Mouse (Mus musculus) hindbrain, embryonic 13.5 days (tissue): ENCODE measurements around the gene Gfer. TPM values are rescaled to one million over a fixed set of nuclear protein-coding genes. Genes with fewer than 3 reads are reported as not detected.

Experiments used
- ATAC-seq: fragments of 200-750 bp; cut with Nextera tagmentation; 2 replicates; pipeline ENCODE4 v1.8.0; 2017; ENCODE audit warnings: moderate TSS enrichment; ENCODE audit not compliant: low FRiP score
- H3K27ac ChIP-seq: fragments of 300-500 bp; sonication (generic); 2 replicates; pipeline ENCODE4 v1.5.1; 2015; ENCODE audit warnings: inconsistent platforms, mild to moderate bottlenecking, moderate library complexity
- H3K27me3 ChIP-seq: fragments of 300-500 bp; sonication (generic); 2 replicates; pipeline ENCODE4 v1.6.1; 2015; ENCODE audit warnings: mild to moderate bottlenecking, inconsistent platforms
- H3K36me3 ChIP-seq: fragments of 300-500 bp; sonication (generic); 2 replicates; pipeline ENCODE4 v1.6.1; 2015; ENCODE audit warnings: mild to moderate bottlenecking, inconsistent platforms
- H3K4me1 ChIP-seq: fragments of 300-500 bp; sonication (generic); replicated peaks from 2 replicates; pipeline ENCODE4 v1.6.1; 2015; ENCODE audit warnings: inconsistent platforms
- H3K4me2 ChIP-seq: fragments of 300-500 bp; sonication (generic); 2 replicates; pipeline ENCODE4 v1.6.1; 2015; ENCODE audit warnings: inconsistent platforms, mild to moderate bottlenecking, moderate library complexity
- H3K4me3 ChIP-seq: fragments of 300-500 bp; sonication (generic); 2 replicates; pipeline ENCODE4 v1.5.1; 2015; ENCODE audit warnings: mild to moderate bottlenecking, inconsistent platforms
- H3K9ac ChIP-seq: fragments of 300-500 bp; sonication (generic); 2 replicates; pipeline ENCODE4 v1.6.1; 2015; ENCODE audit warnings: mild to moderate bottlenecking, inconsistent platforms
- H3K9me3 ChIP-seq: fragments of 300-500 bp; sonication (generic); 2 replicates; pipeline ENCODE4 v1.6.1; 2016; ENCODE audit warnings: inconsistent platforms
- WGBS: fragments of 180-500 bp; shearing (Covaris S2); methylation state at CpG from one replicate; pipeline ENCODE4 v1.1.7; 2015; 5-methylcytosine and 5-hydroxymethylcytosine counted together
- polyA plus RNA-seq: library from polyadenylated mRNA; unstranded; fragments of >200 nt; fragmentation: Nextera tagmentation; extraction: Ambion mirVana; gene quantifications from 2 replicates; pipeline ENCODE4 v1.2.1, GENCODE M21; 2015

Gfer gene
- 38.7 and 38.9 TPM in 2 replicates for polyA plus RNA-seq

DNA sequence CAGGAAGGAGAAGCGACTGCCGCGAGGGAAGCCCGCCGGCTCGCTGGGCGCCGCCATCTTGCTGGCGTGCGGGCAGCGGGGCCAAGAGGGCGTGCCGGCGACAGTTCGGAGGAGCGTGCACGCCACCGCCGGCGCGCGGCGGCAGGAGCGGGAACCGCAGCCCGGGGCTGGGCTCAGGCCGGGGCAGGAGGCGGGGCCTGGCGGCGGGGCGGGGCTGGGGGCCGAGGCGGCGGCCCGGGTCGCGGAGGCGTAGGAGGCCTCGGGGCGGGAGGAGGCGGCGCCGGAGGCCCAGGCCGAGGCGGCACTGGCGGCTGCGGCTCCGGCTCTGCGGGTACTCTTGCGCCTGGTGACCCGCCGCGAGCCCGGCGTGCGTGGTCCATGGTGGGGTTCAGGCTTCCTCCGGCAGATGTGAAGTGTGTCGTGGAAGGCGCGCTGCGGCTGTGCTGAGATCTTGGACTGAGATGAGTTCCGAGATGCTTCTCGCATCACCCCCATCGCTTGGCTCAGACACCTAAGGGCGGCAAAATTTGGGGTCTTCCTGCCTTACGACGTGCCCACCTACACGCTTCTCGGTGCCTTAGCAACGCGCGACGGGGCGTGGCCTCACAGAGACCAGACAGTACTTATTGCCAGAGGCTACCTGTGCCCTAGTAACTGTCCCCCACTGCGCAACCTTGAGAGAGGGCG lies at the start of gene Gfer, which contains the start of gene Noxo1:
Gene Gfer, minus strand, starts transcription at position 146 of the 687 bp plus-strand sequence.
Gene Noxo1, plus strand, starts transcription at position 224 of the 687 bp plus-strand sequence.
- Histone ChIP-seq H3K36me3 (peaks cover 37% of the 10 kb centered on the region), H3K4me1 (peaks cover 37% of the 10 kb centered on the region), H3K27ac (peak within 1 kb of the TSS; percentile 90), H3K9ac (peak within 1 kb of the TSS; percentile 88), H3K9me3 (no peaks in the 10 kb centered on the region), H3K4me3 (peak within 1 kb of the TSS; percentile 78), H3K27me3 (peaks cover 11% of the 10 kb centered on the region; the same call in 1 of the 2 replicates), H3K4me2 (peak within 1 kb of the TSS; percentile 78)
- peak; percentile 87 for ATAC-seq
- WGBS: under 1% methylated on average over 69 of the region's 76 CpGs

DNA sequence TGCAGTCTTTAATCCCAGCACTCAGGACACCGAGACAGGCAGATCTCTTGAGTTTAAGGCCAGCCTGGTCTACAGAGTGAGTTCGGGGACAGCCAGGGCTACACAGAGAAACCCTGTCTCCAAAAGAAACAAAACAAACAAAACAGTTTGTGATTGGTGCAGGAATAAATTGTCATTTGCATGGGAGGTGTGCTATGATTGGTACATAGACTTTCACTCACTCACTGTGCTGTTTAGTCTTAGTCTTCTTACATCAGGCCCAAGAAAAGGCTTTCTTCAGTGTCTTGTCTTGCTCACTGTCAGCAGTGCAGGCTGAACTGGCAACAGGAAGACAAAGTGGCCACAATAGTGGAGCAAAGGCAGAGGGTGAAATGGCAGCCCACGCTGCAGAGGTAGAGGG lies 48.4 kb upstream of the Gfer start:
- Histone ChIP-seq H3K4me1 (no peaks in the 10 kb centered on the region), H3K9ac (0 out of 2 replicates have a peak overlapping the region, but pooled peaks have one; percentile 29), H3K27me3 (peaks cover 24% of the 10 kb centered on the region; the same call in 1 of the 2 replicates), H3K36me3 (peaks cover 21% of the 10 kb centered on the region), H3K4me3 (no peak overlapping the region), H3K4me2 (no peak overlapping the region), H3K27ac (no peak overlapping the region), H3K9me3 (no peaks in the 10 kb centered on the region)
- 68% methylated on average over 3 of the region's 3 CpGs for WGBS
- ATAC-seq: no peak

GRCm38 (mm10) chr17:24743896-24744295 lies 47.9 kb upstream of the Gfer start:
- WGBS: 81% methylated on average over 5 of the region's 5 CpGs
- Histone ChIP-seq H3K9ac (no peak overlapping the region), H3K27me3 (peaks cover 19% of the 10 kb centered on the region; the same call in 1 of the 2 replicates), H3K4me2 (no peak overlapping the region), H3K4me1 (no peaks in the 10 kb centered on the region), H3K27ac (no peak overlapping the region), H3K9me3 (no peaks in the 10 kb centered on the region), H3K36me3 (peaks cover 21% of the 10 kb centered on the region), H3K4me3 (no peak overlapping the region)
- ATAC-seq: no peak

- no peaks in the 10 kb centered on the region for H3K9me3 ChIP-seq
- H3K27me3 ChIP-seq: peaks cover 11% of the 10 kb centered on the region; the same call in 1 of the 2 replicates
- peaks cover 10% of the 10 kb centered on the region for H3K4me1 ChIP-seq
- no peak overlapping the region for H3K4me3 ChIP-seq
- 83% methylated on average over 8 of the region's 8 CpGs for WGBS
- no peak for ATAC-seq
- H3K27ac ChIP-seq: no peak overlapping the region
- H3K36me3 ChIP-seq: peaks cover 21% of the 10 kb centered on the region
- H3K9ac ChIP-seq: 0 out of 2 replicates have a peak overlapping the region, but pooled peaks have one; percentile 55
- no peak overlapping the region for H3K4me2 ChIP-seq
Measured at GRCm38 (mm10) chr17:24742307-24742706, 46.4 kb upstream of the Gfer start.

DNA sequence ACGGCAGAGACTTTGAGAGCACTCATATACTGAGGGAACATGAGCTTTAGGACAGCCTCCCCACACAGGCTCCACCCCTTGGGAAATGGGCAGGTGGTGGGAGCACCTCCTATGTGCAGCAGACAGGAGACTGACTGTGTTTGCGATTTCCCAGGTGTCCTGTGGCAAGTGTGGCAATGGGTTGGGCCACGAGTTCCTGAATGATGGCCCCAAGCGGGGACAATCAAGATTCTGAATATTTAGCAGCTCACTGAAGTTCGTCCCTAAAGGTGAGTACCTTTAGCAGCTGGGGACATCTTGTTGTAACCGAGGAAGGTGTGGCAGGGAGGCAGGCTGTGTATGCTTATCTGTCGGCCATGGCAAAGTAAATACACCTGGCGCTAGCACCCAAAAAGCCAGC lies 44.0 kb upstream of the Gfer start:
- peaks cover 21% of the 10 kb centered on the region for H3K36me3 ChIP-seq
- no peak overlapping the region for H3K4me3 ChIP-seq
- no peaks in the 10 kb centered on the region for H3K27me3 ChIP-seq
- peaks cover 27% of the 10 kb centered on the region for H3K4me1 ChIP-seq
- H3K9ac ChIP-seq: no peak overlapping the region
- H3K9me3 ChIP-seq: no peaks in the 10 kb centered on the region
- no peak overlapping the region for H3K4me2 ChIP-seq
- no peak for ATAC-seq
- 85% methylated on average over 8 of the region's 8 CpGs for WGBS
- no peak overlapping the region for H3K27ac ChIP-seq

DNA sequence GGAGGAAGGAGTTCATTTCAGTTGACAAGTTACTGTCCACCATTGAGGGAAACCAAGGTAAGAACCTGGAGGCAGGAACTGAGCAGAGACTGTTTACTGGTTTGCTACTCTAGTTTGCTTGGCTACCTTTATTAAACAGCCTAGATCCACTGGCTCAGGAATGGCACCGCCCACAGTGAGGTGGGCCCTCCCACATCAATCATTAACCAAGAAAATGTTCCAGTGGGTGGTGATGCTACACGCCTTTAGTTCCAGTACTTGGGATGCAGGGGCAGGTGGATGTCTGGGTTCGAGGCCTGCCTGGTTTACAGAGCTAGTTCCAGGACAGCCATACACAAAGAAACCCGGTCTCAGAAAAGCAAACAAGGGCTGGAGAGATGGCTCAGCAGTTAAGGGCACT lies 42.3 kb upstream of the Gfer start:
- H3K9me3 ChIP-seq: no peaks in the 10 kb centered on the region
- ATAC-seq: no peak
- peaks cover 21% of the 10 kb centered on the region for H3K36me3 ChIP-seq
- H3K4me2 ChIP-seq: no peak overlapping the region
- peaks cover 27% of the 10 kb centered on the region for H3K4me1 ChIP-seq
- no peak overlapping the region for H3K27ac ChIP-seq
- H3K4me3 ChIP-seq: no peak overlapping the region
- 84% methylated on average over 4 of the region's 4 CpGs for WGBS
- no peaks in the 10 kb centered on the region for H3K27me3 ChIP-seq
- H3K9ac ChIP-seq: no peak overlapping the region

DNA sequence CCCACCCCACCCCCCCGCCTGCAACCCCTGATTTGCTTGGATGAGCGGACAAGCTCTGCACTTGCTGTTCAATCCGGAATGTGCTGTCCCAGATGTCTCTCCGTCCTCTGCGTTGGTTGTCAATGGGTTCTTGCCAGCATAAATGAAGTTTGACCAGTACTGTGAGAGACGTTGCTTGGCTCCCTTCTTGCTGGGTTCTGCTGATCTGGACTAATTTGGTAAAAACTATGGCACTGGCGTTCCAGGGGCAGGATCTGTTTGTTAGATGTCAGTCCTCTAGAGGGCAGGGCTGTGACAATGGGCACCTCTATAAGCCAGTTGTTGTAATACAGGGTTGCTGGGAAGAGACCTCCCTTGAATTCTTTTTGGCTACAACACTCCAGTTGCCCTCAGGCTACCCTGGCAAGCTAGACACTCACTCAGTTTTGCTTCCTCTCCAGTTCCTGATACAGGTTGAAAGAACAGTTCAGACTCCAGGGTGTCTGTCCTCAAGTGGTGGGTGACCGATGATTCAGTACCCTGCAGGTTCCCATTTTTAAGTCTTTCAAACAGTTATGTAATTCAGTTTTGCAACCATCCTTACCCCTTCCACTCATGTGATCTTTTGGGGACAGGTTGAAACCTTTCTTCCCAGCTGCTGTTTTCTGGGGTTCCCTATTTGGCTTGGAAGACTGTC lies 41.3 kb upstream of the Gfer start:
- peak overlapping the region; percentile 69; the same call in 1 of the 2 replicates for H3K9ac ChIP-seq
- H3K9me3 ChIP-seq: no peaks in the 10 kb centered on the region
- ATAC-seq: no peak
- H3K27ac ChIP-seq: no peak overlapping the region
- 28% methylated on average over 8 of the region's 8 CpGs for WGBS
- peak overlapping the region; percentile 51 for H3K4me3 ChIP-seq
- peaks cover 16% of the 10 kb centered on the region for H3K36me3 ChIP-seq
- 0 out of 2 replicates have a peak, but pooled peaks cover 3% of the 10 kb centered on the region for H3K27me3 ChIP-seq
- peaks cover 27% of the 10 kb centered on the region for H3K4me1 ChIP-seq
- H3K4me2 ChIP-seq: peak overlapping the region; percentile 68

DNA sequence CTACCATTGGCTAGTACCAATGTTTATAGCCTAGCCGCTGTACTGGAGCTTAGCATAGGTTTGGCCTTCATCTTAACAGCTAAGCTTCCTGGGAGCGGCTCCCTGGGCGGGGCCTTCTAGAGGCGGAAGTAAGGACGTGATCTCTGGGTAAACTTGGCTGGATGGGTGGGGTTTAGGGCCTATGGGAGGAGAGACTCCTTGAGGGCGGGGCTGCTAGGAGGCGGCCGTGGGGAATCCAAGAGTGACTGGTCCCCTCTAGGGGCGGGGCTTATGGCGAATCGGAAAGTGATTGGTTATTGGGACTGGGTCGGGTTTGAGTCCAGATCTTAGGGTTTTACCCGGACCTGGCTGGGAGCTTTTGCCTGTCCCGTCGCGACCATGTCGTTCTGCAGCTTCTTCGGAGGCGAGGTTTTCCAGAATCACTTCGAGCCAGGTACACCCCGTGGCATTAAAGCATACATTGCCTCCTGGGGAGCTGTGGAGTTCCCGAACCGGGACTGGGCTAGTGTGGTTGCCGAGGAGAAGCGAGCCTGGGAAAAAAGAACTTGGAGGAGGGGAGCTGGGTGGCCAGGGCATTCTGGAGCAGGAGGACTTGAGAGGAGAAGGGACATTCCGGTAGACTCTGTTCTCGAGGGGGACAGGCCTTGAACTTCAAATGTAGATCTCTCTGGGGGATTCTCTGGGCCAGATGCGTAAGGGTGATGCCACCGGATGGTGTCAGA lies 40.5 kb upstream of the Gfer start, which contains the start of gene Msrb1:
Gene Msrb1, plus strand, starts transcription at position 313 of the 722 bp plus-strand sequence.
- Histone ChIP-seq H3K27me3 (0 out of 2 replicates have a peak, but pooled peaks cover 8% of the 10 kb centered on the region), H3K4me2 (peak within 1 kb of the TSS; percentile 68), H3K9me3 (no peaks in the 10 kb centered on the region), H3K27ac (peak within 1 kb of the TSS; percentile 73; the same call in 1 of the 2 replicates), H3K4me1 (peaks cover 27% of the 10 kb centered on the region), H3K9ac (peak within 1 kb of the TSS; percentile 69), H3K4me3 (peak within 1 kb of the TSS; percentile 51), H3K36me3 (peaks cover 10% of the 10 kb centered on the region; the same call in 1 of the 2 replicates)
- WGBS: 1% methylated on average over 29 of the region's 29 CpGs
- peak; percentile 94 for ATAC-seq

- 0 out of 2 replicates have a peak, but pooled peaks cover 11% of the 10 kb centered on the region for H3K27me3 ChIP-seq
Measured at GRCm38 (mm10) chr17:24735446-24735845, 39.5 kb upstream of the Gfer start.

DNA sequence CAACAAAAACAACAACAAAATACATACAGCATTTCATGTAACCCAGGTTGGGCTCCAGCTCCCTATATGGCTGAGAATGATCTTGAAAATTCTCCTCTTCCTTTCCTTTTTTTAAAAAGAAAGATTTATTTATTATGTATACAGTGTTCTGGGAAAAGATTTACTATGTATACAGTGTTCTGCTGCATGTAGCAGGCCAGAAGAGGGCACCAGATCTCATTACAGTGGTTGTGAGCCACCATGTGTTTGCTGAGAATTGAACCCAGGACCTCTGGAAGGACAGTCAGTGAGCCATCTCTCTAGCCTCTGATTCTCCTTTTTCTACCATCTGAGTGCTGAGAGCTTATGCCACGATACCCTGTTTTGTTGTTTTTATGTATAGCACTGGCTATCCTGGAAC lies 38.6 kb upstream of the Gfer start:
- Histone ChIP-seq H3K27ac (no peak overlapping the region), H3K9ac (no peak overlapping the region), H3K4me2 (no peak overlapping the region), H3K9me3 (no peaks in the 10 kb centered on the region), H3K27me3 (0 out of 2 replicates have a peak, but pooled peaks cover 11% of the 10 kb centered on the region), H3K4me1 (peaks cover 27% of the 10 kb centered on the region), H3K36me3 (no peaks in the 10 kb centered on the region), H3K4me3 (no peak overlapping the region)
- ATAC-seq: no peak
- WGBS: 85% methylated on average over 1 of the region's 1 CpGs

More at GRCm38 (mm10) chr17:24735446-24735845, 39.5 kb upstream of the Gfer start:
- Histone ChIP-seq H3K27ac (no peak overlapping the region), H3K9me3 (no peaks in the 10 kb centered on the region), H3K9ac (no peak overlapping the region), H3K4me2 (peak overlapping the region; percentile 68), H3K4me1 (peaks cover 27% of the 10 kb centered on the region), H3K4me3 (0 out of 2 replicates have a peak overlapping the region, but pooled peaks have one; percentile 51), H3K36me3 (peaks cover 4% of the 10 kb centered on the region; the same call in 1 of the 2 replicates)
- WGBS: 90% methylated on average over 7 of the region's 7 CpGs
- ATAC-seq: no peak

DNA sequence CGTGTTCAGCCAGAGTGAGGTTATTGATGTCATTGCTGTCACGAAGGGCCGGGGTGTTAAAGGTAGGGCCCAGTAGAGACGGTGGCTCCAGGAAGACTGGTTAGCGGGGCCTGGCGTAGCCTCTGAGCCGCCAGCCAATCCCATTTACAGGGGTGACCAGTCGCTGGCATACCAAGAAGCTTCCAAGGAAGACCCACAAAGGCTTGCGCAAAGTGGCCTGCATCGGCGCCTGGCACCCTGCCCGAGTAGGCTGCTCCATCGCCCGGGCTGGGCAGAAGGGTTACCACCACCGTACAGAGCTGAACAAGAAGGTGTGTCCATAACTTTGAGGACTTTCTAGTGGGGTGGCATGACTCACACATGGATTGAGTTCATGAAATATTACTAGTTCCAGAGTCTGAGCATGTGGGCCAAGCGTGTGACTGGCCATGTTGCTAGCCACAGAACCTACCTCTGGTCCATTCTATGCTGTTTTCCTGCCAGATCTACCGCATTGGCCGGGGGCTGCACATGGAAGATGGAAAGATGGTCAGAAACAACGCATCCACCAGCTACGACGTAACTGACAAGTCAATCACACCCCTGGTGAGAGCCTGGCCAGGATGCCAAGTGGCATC lies 37.6 kb upstream of the Gfer start:
- Histone ChIP-seq H3K27me3 (peaks cover 12% of the 10 kb centered on the region; the same call in 1 of the 2 replicates), H3K4me1 (peaks cover 27% of the 10 kb centered on the region), H3K9me3 (no peaks in the 10 kb centered on the region), H3K4me2 (no peak overlapping the region), H3K36me3 (no peaks in the 10 kb centered on the region), H3K9ac (no peak overlapping the region), H3K4me3 (no peak overlapping the region), H3K27ac (no peak overlapping the region)
- 91% methylated on average over 21 of the region's 21 CpGs for whole genome bisulfite sequencing
- no peak for ATAC-seq
